Mouse (Mus musculus) MEL (cell line): ENCODE measurements around the gene Arid1a. TPM values are rescaled to one million over a fixed set of nuclear protein-coding genes. Genes with fewer than 3 reads are reported as not detected.

Experiments used
- DNase-seq: peaks from one replicate; pipeline ENCODE4 v3.0.0; 2011; ENCODE audit warnings: low read depth, low spot score
- H3K27ac ChIP-seq: 2 replicates; pipeline ENCODE4 v1.5.1; 2012; ENCODE audit warnings: low read depth, mild to moderate bottlenecking, control low read depth, low read length, moderate library complexity; ENCODE audit not compliant: control insufficient read depth
- H3K27me3 ChIP-seq, 2 experiments: fragments of 150-350 bp in 1 of 2; sonication (generic) in 1 of 2; 2 replicates each; pipeline ENCODE4 v1.6.1; 2012; ENCODE audit warnings: low read length in 2 of 2, mild to moderate bottlenecking in 2 of 2, improper control_type of control experiment in 1 of 2, moderate library complexity in 1 of 2; ENCODE audit not compliant: insufficient read depth in 2 of 2, control insufficient read depth in 1 of 2
- H3K36me3 ChIP-seq, 2 experiments: 2 replicates each; pipeline ENCODE4 v1.6.1; 2012 to 2014; ENCODE audit warnings: low read length in 2 of 2, improper control_type of control experiment in 1 of 2, inconsistent platforms in 1 of 2, mild to moderate bottlenecking in 1 of 2; ENCODE audit not compliant: insufficient read depth in 2 of 2, control insufficient read depth in 1 of 2
- H3K4me1 ChIP-seq, 2 experiments: fragments of 150-350 bp in 1 of 2; sonication (generic) in 1 of 2; 2 replicates each; pipeline ENCODE4 v1.6.1; 2012; ENCODE audit warnings: low read length in 2 of 2, improper control_type of control experiment in 1 of 2, mild to moderate bottlenecking in 1 of 2; ENCODE audit not compliant: insufficient read depth in 2 of 2, control insufficient read depth in 1 of 2
- H3K4me3 ChIP-seq, 2 experiments: fragments of 150-350 bp in 1 of 2; sonication (generic) in 1 of 2; 2 replicates each; pipeline ENCODE4 v1.5.1; 2012; ENCODE audit warnings: low read depth in 2 of 2, low read length in 2 of 2, mild to moderate bottlenecking in 2 of 2, moderate library complexity in 2 of 2, control low read depth in 1 of 2, improper control_type of control experiment in 1 of 2; ENCODE audit not compliant: control insufficient read depth in 1 of 2, insufficient read depth in 1 of 2
- H3K79me2 ChIP-seq: 2 replicates; pipeline ENCODE4 v1.6.1; 2012; ENCODE audit warnings: mild to moderate bottlenecking, low read length, moderate library complexity; ENCODE audit not compliant: control insufficient read depth, poor library complexity, insufficient read depth
- H3K9ac ChIP-seq: 2 replicates; pipeline ENCODE4 v1.6.1; 2012; ENCODE audit warnings: low read depth, mild to moderate bottlenecking, control low read depth, low read length, moderate library complexity; ENCODE audit not compliant: control insufficient read depth, poor library complexity, severe bottlenecking
- H3K9me3 ChIP-seq: fragments of 150-350 bp; sonication (generic); replicated peaks from 2 replicates; pipeline ENCODE4 v1.6.1; 2012; ENCODE audit warnings: mild to moderate bottlenecking, low read length, improper control_type of control experiment, moderate library complexity; ENCODE audit not compliant: insufficient read depth
- CHD1 ChIP-seq: IDR thresholded peaks from 2 replicates; pipeline ENCODE4 v1.6.1; 2012; ENCODE audit warnings: low read depth, mild to moderate bottlenecking, inconsistent platforms, low read length, improper control_type of control experiment
- E2F4 ChIP-seq: IDR thresholded peaks from 2 replicates; pipeline ENCODE4 v1.6.1; 2011; ENCODE audit warnings: low read depth, low read length, improper control_type of control experiment, borderline replicate concordance
- JUND ChIP-seq: IDR thresholded peaks from 2 replicates; pipeline ENCODE4 v1.6.1; 2011; ENCODE audit warnings: low read depth, mild to moderate bottlenecking, improper control_type of control experiment, low read length
- MEF2A ChIP-seq: IDR thresholded peaks from 2 replicates; pipeline ENCODE4 v1.6.1; 2014; ENCODE audit warnings: low read depth, mild to moderate bottlenecking, inconsistent platforms, low read length, improper control_type of control experiment; ENCODE audit not compliant: poor library complexity, insufficient replicate concordance, severe bottlenecking; ENCODE audit errors: extremely low read depth
- MYB ChIP-seq: IDR thresholded peaks from 2 replicates; pipeline ENCODE4 v1.6.1; 2011; ENCODE audit warnings: mild to moderate bottlenecking, low read depth, low read length, improper control_type of control experiment
- POLR2A ChIP-seq, 2 experiments: IDR thresholded peaks; 2 replicates each; pipeline ENCODE4 v1.6.1; 2011 to 2012; ENCODE audit warnings: low read length in 2 of 2, mild to moderate bottlenecking in 2 of 2, control low read depth in 1 of 2, improper control_type of control experiment in 1 of 2, low read depth in 1 of 2, moderate library complexity in 1 of 2; ENCODE audit not compliant: control insufficient read depth in 1 of 2, insufficient read depth in 1 of 2, poor library complexity in 1 of 2
- POLR2AphosphoS5 ChIP-seq: IDR thresholded peaks from 2 replicates; pipeline ENCODE4 v1.6.1; 2012; ENCODE audit warnings: low read depth, borderline replicate concordance, mild to moderate bottlenecking, inconsistent platforms, low read length, moderate library complexity, mixed read lengths
- RAD21 ChIP-seq: IDR thresholded peaks from 2 replicates; pipeline ENCODE4 v1.6.1; 2011; ENCODE audit warnings: mild to moderate bottlenecking, low read depth, low read length, improper control_type of control experiment
- RCOR1 ChIP-seq: IDR thresholded peaks from 2 replicates; pipeline ENCODE4 v1.6.1; 2012; ENCODE audit warnings: low read depth, mild to moderate bottlenecking, inconsistent platforms, low read length, improper control_type of control experiment
- SIN3A ChIP-seq: IDR thresholded peaks from 2 replicates; pipeline ENCODE4 v1.6.1; 2012; ENCODE audit warnings: low read length, improper control_type of control experiment, inconsistent platforms
- TBP ChIP-seq: IDR thresholded peaks from 2 replicates; pipeline ENCODE4 v1.8.0; 2011; ENCODE audit warnings: low read depth, low read length, improper control_type of control experiment
- TCF12 ChIP-seq: IDR thresholded peaks from 2 replicates; pipeline ENCODE4 v1.6.1; 2014; ENCODE audit warnings: low read depth, mild to moderate bottlenecking, inconsistent platforms, low read length, improper control_type of control experiment, moderate library complexity
- UBTF ChIP-seq: IDR thresholded peaks from 2 replicates; pipeline ENCODE4 v1.6.1; 2012; ENCODE audit warnings: low read depth, mild to moderate bottlenecking, inconsistent platforms, low read length, improper control_type of control experiment, moderate library complexity, borderline replicate concordance; ENCODE audit not compliant: insufficient read depth
- USF1 ChIP-seq: IDR thresholded peaks from 2 replicates; pipeline ENCODE4 v1.6.1; 2014; ENCODE audit warnings: low read depth, mild to moderate bottlenecking, inconsistent platforms, low read length, improper control_type of control experiment, moderate library complexity
- USF2 ChIP-seq, 2 experiments: IDR thresholded peaks; 2 replicates each; pipeline ENCODE4 v1.6.1; 2011 to 2012; ENCODE audit warnings: improper control_type of control experiment in 2 of 2, low read length in 2 of 2, borderline replicate concordance in 1 of 2, inconsistent platforms in 1 of 2, low read depth in 1 of 2, mild to moderate bottlenecking in 1 of 2; ENCODE audit not compliant: insufficient read depth in 1 of 2
- ZC3H11A ChIP-seq: IDR thresholded peaks from 2 replicates; pipeline ENCODE4 v1.6.1; 2012; ENCODE audit warnings: low read depth, mild to moderate bottlenecking, inconsistent platforms, low read length, improper control_type of control experiment
- ZMIZ1 ChIP-seq: IDR thresholded peaks from 2 replicates; pipeline ENCODE4 v1.6.1; 2012; ENCODE audit warnings: low read depth, mild to moderate bottlenecking, inconsistent platforms, low read length, improper control_type of control experiment, moderate library complexity
- ZNF384 ChIP-seq: IDR thresholded peaks from 2 replicates; pipeline ENCODE4 v1.6.1; 2012; ENCODE audit warnings: low read depth, mild to moderate bottlenecking, inconsistent platforms, low read length, improper control_type of control experiment
- polyA plus RNA-seq, 2 experiments: library from polyadenylated mRNA; stranded (reverse) in 1 of 2; unstranded in 1 of 2; fragments of >175 nt in 1 of 2; fragments of >200 nt in 1 of 2; gene quantifications; 2 replicates each; pipeline versions ENCODE4 v1.2.1 to v1.2.4; 2012; ENCODE audit warnings: low replicate concordance in 2 of 2, low read depth in 1 of 2; ENCODE audit not compliant: insufficient read length in 2 of 2, insufficient read depth in 1 of 2, missing spikeins in 1 of 2
- total RNA-seq: library from RNA; depleted of rRNA; stranded (reverse); fragments of 300-350 nt; gene quantifications from 2 replicates; pipeline ENCODE4 v1.2.3, GENCODE M21; 2012

Arid1a gene
- total and polyA plus RNA-seq, 3 experiments = 18.1 to 83.3 (median 70.6) TPM

GRCm38 (mm10) chr4:133719791-133720190, 36.8 kb downstream of the Arid1a start:
- Histone ChIP-seq H3K4me1 (no peaks in the 10 kb centered on the region), H3K4me3 (no peak overlapping the region), H3K9me3 (no peaks in the 10 kb centered on the region), H3K79me2 (peaks cover 10% of the 10 kb centered on the region), H3K27me3 (no peaks in the 10 kb centered on the region), H3K9ac (no peak overlapping the region), H3K36me3 (peaks cover 0 to 61% of the 10 kb centered on the region in 2 experiments; a peak in 2 of 4 replicates), H3K27ac (no peak overlapping the region)
- DNase-seq = no peak
- TF ChIP-seq USF1 (no peak), ZMIZ1 (no peak), POLR2A (IDR thresholded peaks at IDR 0.05; ENCODE audit: control insufficient read depth in 1 of 2, insufficient read depth in 1 of 2, low read depth in 1 of 2, low read length in 2 of 2, poor library complexity in 1 of 2) (no peak), CHD1 (no peak), JUND (no peak), UBTF (no peak), TBP (no peak), RAD21 (no peak), SIN3A (no peak), RCOR1 (no peak), MEF2A (no peak), ZC3H11A (no peak), MYB (no peak)

DNA sequence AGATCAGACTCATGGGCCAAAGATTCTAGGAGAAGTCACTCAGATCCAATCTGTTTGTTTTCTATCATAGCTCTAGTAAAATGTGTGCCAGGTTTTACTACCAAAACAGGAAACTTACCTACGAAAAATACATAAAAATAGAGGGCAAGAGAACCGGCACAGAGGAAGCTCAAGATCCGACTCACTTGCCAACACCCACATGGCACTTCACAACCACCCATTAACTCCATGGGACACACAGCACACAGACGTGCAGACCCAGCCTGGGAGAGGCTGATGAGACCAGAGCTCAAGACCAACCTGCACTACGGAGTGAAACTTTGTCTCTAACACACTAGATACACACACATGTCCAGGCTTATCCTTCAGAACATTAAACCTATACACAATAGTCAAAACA, 43.8 kb downstream of the Arid1a start:
- Histone ChIP-seq H3K4me3 (no peak overlapping the region), H3K9ac (no peak overlapping the region)
- DNase-seq = no peak
- TF ChIP-seq ZNF384 (no peak), POLR2AphosphoS5 (no peak), USF2 (IDR thresholded peaks at IDR 0.05; ENCODE audit: borderline replicate concordance in 1 of 2, insufficient read depth in 1 of 2, low read depth in 1 of 2, low read length in 2 of 2) (no peak), TCF12 (no peak), E2F4 (no peak), POLR2A (IDR thresholded peaks at IDR 0.05; ENCODE audit: control insufficient read depth in 1 of 2, insufficient read depth in 1 of 2, low read depth in 1 of 2, low read length in 2 of 2, poor library complexity in 1 of 2) (no peak), MEF2A (no peak)
- TF ChIP-seq, all 39 proteins: peak for 0
- peaks cover 9 to 41% of the 10 kb centered on the region in 2 experiments for H3K36me3 ChIP-seq
- H3K27ac ChIP-seq = no peak overlapping the region
- H3K4me1 ChIP-seq = peaks cover under 1 to 3% of the 10 kb centered on the region in 2 experiments; a peak in 2 of 4 replicates
- no peaks in the 10 kb centered on the region for H3K27me3 ChIP-seq
- H3K79me2 ChIP-seq = peaks cover 3% of the 10 kb centered on the region
- H3K9me3 ChIP-seq = no peaks in the 10 kb centered on the region
